Mouse (Mus musculus) embryonic facial prominence, embryonic 15.5 days (tissue): ENCODE results near the gene Golt1b. TPM values are rescaled to one million over a fixed set of nuclear protein-coding genes. Genes with fewer than 3 reads are reported as not detected.

Experiments used
- ATAC-seq: fragments of 200-750 bp; cut with Nextera tagmentation; 2 replicates; pipeline ENCODE4 v1.8.0; 2017; ENCODE audit warnings: low read depth, moderate TSS enrichment; ENCODE audit not compliant: insufficient number of reproducible peaks, low FRiP score, low TSS enrichment
- H3K27ac ChIP-seq: fragments of 300-500 bp; sonication (generic); replicated peaks from 2 replicates; pipeline ENCODE4 v1.5.1; 2015; ENCODE audit warnings: mild to moderate bottlenecking, inconsistent platforms
- H3K27me3 ChIP-seq: fragments of 300-500 bp; sonication (generic); 2 replicates; pipeline ENCODE4 v1.6.1; 2015; ENCODE audit warnings: inconsistent platforms
- H3K36me3 ChIP-seq: fragments of 300-500 bp; sonication (generic); 2 replicates; pipeline ENCODE4 v1.6.1; 2015; ENCODE audit warnings: mild to moderate bottlenecking, inconsistent platforms
- H3K4me1 ChIP-seq: fragments of 300-500 bp; sonication (generic); 2 replicates; pipeline ENCODE4 v1.6.1; 2015; ENCODE audit warnings: inconsistent platforms
- H3K4me2 ChIP-seq: fragments of 300-500 bp; sonication (generic); replicated peaks from 2 replicates; pipeline ENCODE4 v1.6.1; 2015; ENCODE audit warnings: mild to moderate bottlenecking, inconsistent platforms
- H3K4me3 ChIP-seq: fragments of 300-500 bp; sonication (generic); replicated peaks from 2 replicates; pipeline ENCODE4 v1.5.1; 2015; ENCODE audit warnings: mild to moderate bottlenecking, inconsistent platforms
- H3K9ac ChIP-seq: fragments of 300-500 bp; sonication (generic); 2 replicates; pipeline ENCODE4 v1.6.1; 2015; ENCODE audit warnings: inconsistent platforms
- H3K9me3 ChIP-seq: fragments of 300-500 bp; sonication (generic); replicated peaks from 2 replicates; pipeline ENCODE4 v1.6.1; 2016; ENCODE audit warnings: inconsistent platforms
- WGBS: fragments of 180-500 bp; shearing (Covaris S2); methylation state at CpG from one replicate; pipeline ENCODE4 v1.1.7; 2015; 5-methylcytosine and 5-hydroxymethylcytosine counted together
- polyA plus RNA-seq: library from polyadenylated mRNA; unstranded; fragments of >200 nt; fragmentation: Nextera tagmentation; extraction: Ambion mirVana; gene quantifications from 2 replicates; pipeline ENCODE4 v1.2.1, GENCODE M21; 2015

Gene Golt1b
- polyA plus RNA-seq, 1 experiment from 2014 or later: 114 TPM

DNA sequence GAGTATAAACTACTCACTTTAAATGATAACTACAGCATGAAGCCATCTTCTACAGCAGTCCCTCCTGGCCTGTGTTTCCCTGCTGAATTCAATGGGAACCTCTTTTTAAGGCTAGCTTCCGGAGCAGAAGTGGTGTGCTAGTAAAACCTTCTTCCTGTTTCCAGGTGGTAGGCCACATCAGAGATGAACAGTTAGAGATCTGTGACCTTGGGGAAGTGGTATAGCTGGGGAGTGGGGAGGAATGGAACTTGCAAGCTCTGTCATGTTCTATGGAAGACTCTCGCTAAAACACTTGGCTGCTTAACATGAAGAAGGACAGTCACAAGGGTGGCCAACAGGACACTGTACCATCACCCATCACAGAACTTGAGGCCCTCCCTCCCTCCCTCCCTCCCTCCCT, 66.3 kb downstream of the Golt1b start:
- no peaks in the 10 kb centered on the region for H3K9me3 ChIP-seq
- H3K27me3 ChIP-seq: no peaks in the 10 kb centered on the region
- no peak overlapping the region for H3K4me3 ChIP-seq
- H3K4me2 ChIP-seq: no peak overlapping the region
- H3K36me3 ChIP-seq: no peaks in the 10 kb centered on the region
- no peak for ATAC-seq
- 81% methylated on average over 2 of the region's 2 CpGs for WGBS
- H3K27ac ChIP-seq: no peak overlapping the region
- no peaks in the 10 kb centered on the region for H3K4me1 ChIP-seq
- H3K9ac ChIP-seq: no peak overlapping the region

Other genes with a start within 250 kb of the Golt1b start
- gene Slco1a6, start 178.7 kb upstream of the Golt1b start, polyA plus RNA-seq: 0.24 TPM in 1 of 2 replicates, not detected in the other
- 0.24 TPM in 1 of 2 replicates, not detected in the other for gene Iapp, start 88.8 kb upstream of the Golt1b start, polyA plus RNA-seq
- gene Slco1a5, start 64.2 kb upstream of the Golt1b start, polyA plus RNA-seq: 0.77 and 0.89 TPM in 2 replicates
- gene Pyroxd1, start 41.6 kb upstream of the Golt1b start, polyA plus RNA-seq: 15.9 and 18.1 TPM in 2 replicates
- 24.1 and 26.2 TPM in 2 replicates for gene Recql, start 134 bp upstream of the Golt1b start, polyA plus RNA-seq
- gene Spx, start 26.2 kb downstream of the Golt1b start, polyA plus RNA-seq: 0.84 and 0.92 TPM in 2 replicates
- gene Gys2, start 85.9 kb downstream of the Golt1b start, polyA plus RNA-seq: 0.05 TPM in 1 of 2 replicates, not detected in the other
- gene Ldhb, start 120.7 kb downstream of the Golt1b start, polyA plus RNA-seq: 211 and 225 TPM in 2 replicates
- gene Kcnj8, start 184.4 kb downstream of the Golt1b start, polyA plus RNA-seq: 15.2 and 16.0 TPM in 2 replicates